Mouse (Mus musculus) heart, postnatal 0 days (tissue): Measurements from ENCODE around the gene Emx1.

ENCODE experiments used
- CTCF ChIP-seq: IDR thresholded peaks from 2 replicates; pipeline ENCODE4 v1.5.1; 2016; ENCODE audit warnings: antibody characterized with exemption, control low read depth, low read depth
- EP300 ChIP-seq: IDR thresholded peaks from 2 replicates; pipeline ENCODE4 v1.6.1; 2016; ENCODE audit warnings: antibody characterized with exemption, low read depth

- TF ChIP-seq CTCF, result no peak
- no peak for TF ChIP-seq EP300
These were observed 33.7 kb downstream of the Emx1 start for GRCm38 (mm10) chr6:85220917-85221316.
